Mouse (Mus musculus): ENCODE data around the gene Fgfr2. TPM values are rescaled to one million over a fixed set of nuclear protein-coding genes. Genes with fewer than 3 reads are reported as not detected.

Gene Fgfr2
- polyA plus RNA-seq, 1 experiment: 3.0 TPM

DNA sequence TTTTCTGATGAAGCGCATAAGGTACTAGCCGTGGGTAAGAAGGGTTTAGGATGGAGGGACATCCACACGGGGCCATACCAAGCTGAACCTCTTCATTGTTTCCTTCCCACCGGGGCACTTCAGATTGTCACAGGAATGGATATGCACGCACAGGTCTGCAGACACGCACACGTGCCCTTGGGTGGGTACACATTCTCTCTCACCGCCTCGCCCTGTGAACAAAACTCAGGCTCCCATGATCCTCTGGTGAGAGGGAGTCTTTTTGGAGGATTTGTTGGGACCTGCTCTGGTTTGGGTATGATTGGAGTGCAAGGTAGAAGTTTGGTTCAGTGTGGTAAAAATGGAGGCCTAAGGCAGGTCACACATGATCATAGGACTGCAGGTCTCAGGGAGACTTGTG, 2190.2 kb downstream of the Fgfr2 start:
- Histone ChIP-seq H3K36me3 (ENCODE audit: control insufficient read depth, insufficient read depth, low read length) (no peaks in the 10 kb centered on the region), H3K27me3 (ENCODE audit: control insufficient read depth, insufficient read depth, low read length) (no peaks in the 10 kb centered on the region), H3K27ac (ENCODE audit: control insufficient read depth, insufficient read depth, low read depth, low read length) (no peak overlapping the region), H3K4me3 (ENCODE audit: control insufficient read depth, low read depth, low read length) (no peak overlapping the region), H3K4me1 (ENCODE audit: control insufficient read depth, insufficient read depth, low read length) (peaks cover 7% of the 10 kb centered on the region)
- TF ChIP-seq CTCF (IDR thresholded peaks at IDR 0.05; ENCODE audit: control insufficient read depth, insufficient read depth, insufficient replicate concordance, low read depth, low read length): no peak
- TF ChIP-seq POLR2A (IDR thresholded peaks at IDR 0.05; ENCODE audit: control insufficient read depth, low read depth, low read length): no peak

DNA sequence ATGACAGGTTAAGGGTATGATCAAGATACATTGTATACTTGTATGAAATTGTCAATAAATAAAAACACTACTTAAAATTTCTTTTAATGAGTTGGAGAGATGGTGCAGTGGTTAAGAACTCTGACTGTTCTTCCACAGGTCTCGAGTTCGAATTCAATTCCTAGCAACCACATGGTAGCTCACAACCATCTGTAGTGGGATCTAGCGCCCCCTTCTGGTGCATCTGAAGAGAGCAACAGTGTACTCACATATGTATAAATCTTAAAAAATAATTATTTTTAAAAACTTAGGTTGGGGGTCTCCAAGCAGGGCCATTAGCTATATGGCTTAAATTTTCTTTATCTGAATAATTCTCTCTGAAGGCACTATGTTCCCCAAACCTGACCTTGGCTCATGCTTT, 2192.7 kb downstream of the Fgfr2 start:
- TF ChIP-seq POLR2A (IDR thresholded peaks at IDR 0.05; ENCODE audit: control insufficient read depth, low read depth, low read length): no peak
- TF ChIP-seq CTCF (IDR thresholded peaks at IDR 0.05; ENCODE audit: control insufficient read depth, insufficient read depth, insufficient replicate concordance, low read depth, low read length): no peak
- Histone ChIP-seq H3K27ac (ENCODE audit: control insufficient read depth, insufficient read depth, low read depth, low read length) (no peak overlapping the region), H3K27me3 (ENCODE audit: control insufficient read depth, insufficient read depth, low read length) (no peaks in the 10 kb centered on the region), H3K36me3 (ENCODE audit: control insufficient read depth, insufficient read depth, low read length) (no peaks in the 10 kb centered on the region), H3K4me1 (ENCODE audit: control insufficient read depth, insufficient read depth, low read length) (peaks cover 2% of the 10 kb centered on the region; the same call in 1 of the 2 replicates), H3K4me3 (ENCODE audit: control insufficient read depth, low read depth, low read length) (no peak overlapping the region)

DNA sequence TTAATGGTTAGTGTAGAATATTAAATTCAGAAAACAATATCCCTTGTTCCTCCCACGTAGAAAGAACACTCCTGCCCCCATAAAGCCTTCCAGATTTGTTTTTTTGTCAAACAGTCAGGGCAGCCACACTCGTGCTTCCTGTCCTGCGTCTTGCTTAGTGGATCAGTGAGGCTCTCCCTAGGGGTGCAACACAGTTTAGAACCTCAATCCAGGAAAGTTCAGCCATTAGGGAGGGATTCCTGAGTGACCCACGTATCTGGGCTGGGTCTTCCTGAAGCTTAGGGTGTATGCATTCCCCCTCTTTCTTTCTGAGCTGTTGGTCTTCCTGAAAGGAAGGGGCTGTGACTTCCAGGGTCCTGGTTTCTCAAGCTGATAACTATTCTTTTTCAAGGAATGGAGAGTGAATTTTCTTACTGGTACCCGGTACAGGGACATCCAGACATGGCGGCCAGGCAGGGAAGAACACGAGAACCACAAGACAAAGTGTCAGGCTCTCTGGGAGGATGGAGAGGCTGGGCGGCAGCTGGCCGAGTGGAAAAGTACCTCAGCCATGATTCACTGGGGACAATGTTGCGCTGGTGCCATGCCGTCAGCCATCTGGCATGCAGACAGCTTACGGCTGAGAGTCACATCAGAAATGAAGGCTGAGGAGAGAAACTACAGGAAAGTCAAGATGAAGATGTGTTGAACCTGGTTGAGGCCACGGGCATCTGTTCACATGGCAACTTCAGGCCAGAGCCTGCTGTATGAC, 2200.0 kb downstream of the Fgfr2 start:
- Histone ChIP-seq H3K36me3 (ENCODE audit: control insufficient read depth, insufficient read depth, low read length) (no peaks in the 10 kb centered on the region), H3K4me1 (ENCODE audit: control insufficient read depth, insufficient read depth, low read length) (no peaks in the 10 kb centered on the region), H3K4me3 (ENCODE audit: control insufficient read depth, low read depth, low read length) (no peak overlapping the region), H3K27ac (ENCODE audit: control insufficient read depth, insufficient read depth, low read depth, low read length) (no peak overlapping the region), H3K27me3 (ENCODE audit: control insufficient read depth, insufficient read depth, low read length) (no peaks in the 10 kb centered on the region)
- no peak for TF ChIP-seq CTCF (IDR thresholded peaks at IDR 0.05; ENCODE audit: control insufficient read depth, insufficient read depth, insufficient replicate concordance, low read depth, low read length)
- TF ChIP-seq POLR2A (IDR thresholded peaks at IDR 0.05; ENCODE audit: control insufficient read depth, low read depth, low read length): no peak

DNA sequence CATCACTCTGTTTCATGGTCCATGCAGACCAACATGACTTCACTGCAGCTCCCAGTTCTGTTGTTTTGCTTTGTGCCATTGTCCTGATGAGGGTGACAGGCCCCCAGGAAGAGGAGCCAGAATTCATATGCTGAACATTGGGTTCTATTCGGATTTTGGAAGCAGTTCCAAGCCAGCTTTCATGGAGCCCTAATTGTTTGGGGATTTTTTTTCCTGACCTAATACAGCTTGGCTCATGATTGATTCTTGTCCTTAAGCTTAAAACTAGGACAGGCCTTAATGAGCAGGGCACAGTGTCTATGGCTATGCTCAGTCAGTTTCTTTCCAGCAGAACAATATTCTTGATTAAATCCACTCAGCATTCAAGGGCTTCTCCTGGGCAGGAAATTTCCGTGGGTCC, 2204.9 kb downstream of the Fgfr2 start:
- H3K27ac ChIP-seq (ENCODE audit: control insufficient read depth, insufficient read depth, low read depth, low read length): no peak overlapping the region
- H3K27me3 ChIP-seq (ENCODE audit: control insufficient read depth, insufficient read depth, low read length): no peaks in the 10 kb centered on the region
- H3K4me3 ChIP-seq (ENCODE audit: control insufficient read depth, low read depth, low read length): no peak overlapping the region
- no peaks in the 10 kb centered on the region for H3K36me3 ChIP-seq (ENCODE audit: control insufficient read depth, insufficient read depth, low read length)
- no peaks in the 10 kb centered on the region for H3K4me1 ChIP-seq (ENCODE audit: control insufficient read depth, insufficient read depth, low read length)
- TF ChIP-seq POLR2A (IDR thresholded peaks at IDR 0.05; ENCODE audit: control insufficient read depth, low read depth, low read length) (no peak), CTCF (IDR thresholded peaks at IDR 0.05; ENCODE audit: control insufficient read depth, insufficient read depth, insufficient replicate concordance, low read depth, low read length) (no peak)

DNA sequence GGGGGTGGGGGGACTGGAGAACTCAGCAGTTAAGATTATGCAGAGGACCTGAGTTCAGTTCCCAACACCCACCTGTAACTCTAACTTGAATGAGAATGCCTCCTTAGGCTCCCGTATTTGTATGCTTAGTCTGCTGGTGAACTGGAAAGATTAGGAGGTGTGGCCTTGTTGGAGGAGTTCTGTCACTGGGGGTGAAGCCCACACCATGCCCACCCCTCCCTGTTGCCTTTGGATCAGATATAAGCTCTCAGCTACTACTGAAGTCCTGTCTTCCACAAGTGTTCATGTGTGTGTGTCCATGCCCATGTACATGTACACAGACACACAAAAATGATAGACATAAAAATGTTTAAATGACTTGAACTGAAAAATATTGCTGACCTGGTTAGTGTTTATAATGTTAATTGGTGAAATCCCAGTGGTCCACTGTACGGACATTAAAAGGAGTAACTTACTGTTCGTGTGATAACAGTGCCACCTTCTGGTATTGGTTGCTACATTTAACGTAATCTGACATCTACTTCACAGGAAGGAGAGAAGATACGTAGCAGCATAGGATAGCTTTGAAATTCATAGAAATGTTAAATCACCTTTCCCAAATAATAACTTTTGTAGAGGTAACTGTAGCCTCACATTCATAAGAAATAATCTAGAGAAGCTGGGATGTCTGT, 2208.3 kb downstream of the Fgfr2 start:
- no peaks in the 10 kb centered on the region for H3K27me3 ChIP-seq (ENCODE audit: control insufficient read depth, insufficient read depth, low read length)
- no peaks in the 10 kb centered on the region for H3K36me3 ChIP-seq (ENCODE audit: control insufficient read depth, insufficient read depth, low read length)
- H3K4me1 ChIP-seq (ENCODE audit: control insufficient read depth, insufficient read depth, low read length): no peaks in the 10 kb centered on the region
- no peak overlapping the region for H3K4me3 ChIP-seq (ENCODE audit: control insufficient read depth, low read depth, low read length)
- no peak overlapping the region for H3K27ac ChIP-seq (ENCODE audit: control insufficient read depth, insufficient read depth, low read depth, low read length)
- TF ChIP-seq POLR2A (IDR thresholded peaks at IDR 0.05; ENCODE audit: control insufficient read depth, low read depth, low read length) (no peak), CTCF (IDR thresholded peaks at IDR 0.05; ENCODE audit: control insufficient read depth, insufficient read depth, insufficient replicate concordance, low read depth, low read length) (peak; percentile 3; the same call in 1 of the 2 replicates)

DNA sequence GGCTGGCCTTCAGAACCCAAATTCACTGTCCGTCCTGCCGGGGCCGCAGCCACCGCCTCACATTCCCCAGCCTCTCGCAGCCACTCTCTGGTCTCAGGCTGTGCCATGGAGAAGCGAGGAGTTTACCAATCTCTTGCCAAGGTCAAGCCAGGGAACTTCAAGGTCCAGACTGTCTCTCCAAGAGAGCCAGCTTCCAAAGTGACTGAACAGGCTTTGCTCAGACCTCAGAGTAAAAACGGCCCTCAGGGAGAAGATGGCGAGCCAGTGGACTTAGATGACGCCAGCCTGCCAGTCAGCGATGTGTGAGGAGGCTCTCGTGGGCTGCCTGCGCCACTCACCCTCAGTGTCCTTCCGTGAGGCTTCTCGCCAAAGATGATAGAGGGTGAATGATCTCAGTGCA, 2212.3 kb downstream of the Fgfr2 start:
- Histone ChIP-seq H3K4me3 (ENCODE audit: control insufficient read depth, low read depth, low read length) (no peak overlapping the region), H3K36me3 (ENCODE audit: control insufficient read depth, insufficient read depth, low read length) (no peaks in the 10 kb centered on the region), H3K4me1 (ENCODE audit: control insufficient read depth, insufficient read depth, low read length) (no peaks in the 10 kb centered on the region), H3K27ac (ENCODE audit: control insufficient read depth, insufficient read depth, low read depth, low read length) (0 out of 2 replicates have a peak overlapping the region, but pooled peaks have one; percentile 19), H3K27me3 (ENCODE audit: control insufficient read depth, insufficient read depth, low read length) (no peaks in the 10 kb centered on the region)
- TF ChIP-seq CTCF (IDR thresholded peaks at IDR 0.05; ENCODE audit: control insufficient read depth, insufficient read depth, insufficient replicate concordance, low read depth, low read length) (no peak), POLR2A (IDR thresholded peaks at IDR 0.05; ENCODE audit: control insufficient read depth, low read depth, low read length) (no peak)

DNA sequence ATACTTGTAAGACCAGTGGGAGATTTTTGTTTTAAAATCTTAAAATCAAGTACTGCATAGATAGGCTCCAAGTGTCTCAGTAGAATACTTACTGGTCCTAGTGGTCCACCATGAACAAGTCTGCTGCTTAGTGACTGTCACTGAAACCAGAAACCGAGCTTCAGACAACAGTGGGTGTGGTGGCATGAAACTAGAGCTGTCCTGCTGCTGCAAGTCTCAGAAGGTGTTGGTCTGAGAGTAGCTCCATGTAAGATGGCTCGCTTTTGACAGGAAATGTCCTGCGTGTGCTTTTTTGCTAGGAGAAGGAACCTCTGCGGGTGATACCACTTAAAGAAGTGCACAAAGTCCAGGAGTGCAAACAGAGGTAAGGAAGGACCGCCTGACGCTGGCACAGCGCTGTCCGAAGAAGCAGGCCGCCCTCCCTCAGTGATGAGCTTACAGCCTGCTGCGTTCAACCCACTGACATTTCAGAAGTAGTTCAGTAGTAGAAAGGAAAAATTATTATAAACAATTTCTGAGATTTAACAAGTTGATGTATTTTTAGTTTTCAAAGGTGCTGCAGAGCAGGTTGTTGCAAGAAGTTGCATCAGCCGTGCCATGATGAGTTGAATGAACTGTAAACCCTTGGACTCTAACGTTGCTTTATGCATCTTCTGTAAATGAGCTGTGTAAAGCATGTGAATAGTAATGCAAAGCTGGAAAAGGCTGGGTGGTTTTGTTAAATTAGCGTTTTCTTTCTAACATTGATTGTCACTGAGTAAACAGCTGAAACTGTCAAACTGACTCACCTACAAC, 2218.4 kb downstream of the Fgfr2 start:
- Histone ChIP-seq H3K36me3 (ENCODE audit: control insufficient read depth, insufficient read depth, low read length) (no peaks in the 10 kb centered on the region), H3K4me1 (ENCODE audit: control insufficient read depth, insufficient read depth, low read length) (no peaks in the 10 kb centered on the region), H3K4me3 (ENCODE audit: control insufficient read depth, low read depth, low read length) (no peak overlapping the region), H3K27ac (ENCODE audit: control insufficient read depth, insufficient read depth, low read depth, low read length) (no peak overlapping the region), H3K27me3 (ENCODE audit: control insufficient read depth, insufficient read depth, low read length) (no peaks in the 10 kb centered on the region)
- TF ChIP-seq POLR2A (IDR thresholded peaks at IDR 0.05; ENCODE audit: control insufficient read depth, low read depth, low read length) (no peak), CTCF (IDR thresholded peaks at IDR 0.05; ENCODE audit: control insufficient read depth, insufficient read depth, insufficient replicate concordance, low read depth, low read length) (no peak)
